Mouse (Mus musculus) liver, postnatal 0 days (tissue): ENCODE results near the gene Nup107.

Experiments used
- CTCF ChIP-seq: sonication (generic); IDR thresholded peaks from 2 replicates; pipeline ENCODE4 v1.5.1; 2016; ENCODE audit warnings: antibody characterized with exemption, low read depth
- EP300 ChIP-seq: IDR thresholded peaks from 2 replicates; pipeline ENCODE4 v1.6.1; 2016; ENCODE audit warnings: antibody characterized with exemption, low read depth, mild to moderate bottlenecking

- TF ChIP-seq CTCF (no peak), EP300 (no peak)
These were observed 74.9 kb downstream of the Nup107 start for GRCm38 (mm10) chr10:117717583-117717982.
